Mouse (Mus musculus): ENCODE results near the gene Gm20388. TPM values are rescaled to one million over a fixed set of nuclear protein-coding genes. Genes with fewer than 3 reads are reported as not detected.

Gm20388 gene
- polyA plus RNA-seq, 2 experiments, result 8.5 TPM; not detected in 1

GRCm38 (mm10) chr8:121228892-121229291 is 1318.3 kb downstream of the Gm20388 start:
- no peak for ATAC-seq (ENCODE audit: insufficient read depth)
- DNase-seq (ENCODE audit: low read depth in 3 of 3, low spot score in 3 of 3), result no peak
- Histone ChIP-seq H3K4me3 (ENCODE audit: insufficient read depth in 1 of 2, low read depth in 2 of 2, low read length in 2 of 2) (no peak overlapping the region), H3K4me1 (replicated peaks; ENCODE audit: control insufficient read depth in 2 of 2, insufficient read depth in 2 of 2, low read length in 1 of 2) (no peaks in the 10 kb centered on the region), H3K4me2 (ENCODE audit: low read depth) (no peak overlapping the region), H3K9ac (replicated peaks) (no peak overlapping the region), H3K9me3 (ENCODE audit: control insufficient read depth, low read length) (no peaks in the 10 kb centered on the region), H3K27me3 (ENCODE audit: control insufficient read depth, insufficient read depth, low read length) (no peaks in the 10 kb centered on the region), H3K36me3 (replicated peaks; ENCODE audit: control insufficient read depth, insufficient read depth, low read depth) (no peaks in the 10 kb centered on the region), H3K27ac (no peak overlapping the region)
- TF ChIP-seq EP300 (IDR thresholded peaks at IDR 0.05; ENCODE audit: low read depth) (no peak), CTCF (IDR thresholded peaks at IDR 0.05; ENCODE audit: low read depth) (peak; percentile 66)
- WGBS (ENCODE audit: insufficient replicate concordance), result 43% methylated on average over 3 of the region's 3 CpGs

DNA sequence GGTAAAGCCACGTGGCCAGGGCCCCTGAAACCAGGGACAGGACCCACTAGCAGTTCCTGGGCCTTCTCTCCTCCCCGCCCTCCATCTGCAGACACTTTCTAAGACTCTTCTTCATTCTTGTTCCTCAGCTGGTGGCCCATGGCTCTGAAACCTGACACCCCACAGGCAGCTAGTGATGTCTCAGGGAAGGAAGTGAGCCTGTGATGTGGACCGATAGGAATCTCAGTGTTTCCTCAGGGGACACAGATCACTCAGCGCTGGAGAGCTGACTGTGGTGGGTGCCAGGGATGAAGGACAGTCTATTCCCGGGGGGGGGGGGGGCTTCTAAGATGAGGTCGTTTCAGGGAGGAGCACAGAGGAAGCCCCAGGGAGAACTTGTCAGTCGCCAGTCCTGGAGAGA is 1318.9 kb downstream of the Gm20388 start:
- ATAC-seq (ENCODE audit: insufficient read depth) (no peak), DNase-seq (ENCODE audit: low read depth in 3 of 3, low spot score in 3 of 3) (no peak)
- H3K36me3 ChIP-seq (replicated peaks; ENCODE audit: control insufficient read depth, insufficient read depth, low read depth), result no peaks in the 10 kb centered on the region
- TF ChIP-seq CTCF (IDR thresholded peaks at IDR 0.05; ENCODE audit: low read depth), result no peak
- TF ChIP-seq EP300 (IDR thresholded peaks at IDR 0.05; ENCODE audit: low read depth), result no peak
- H3K4me3 ChIP-seq (ENCODE audit: insufficient read depth in 1 of 2, low read depth in 2 of 2, low read length in 2 of 2), result no peak overlapping the region
- H3K27ac ChIP-seq, result no peak overlapping the region
- no peaks in the 10 kb centered on the region for H3K4me1 ChIP-seq (replicated peaks; ENCODE audit: control insufficient read depth in 2 of 2, insufficient read depth in 2 of 2, low read length in 1 of 2)
- H3K9me3 ChIP-seq (ENCODE audit: control insufficient read depth, low read length), result no peaks in the 10 kb centered on the region
- no peaks in the 10 kb centered on the region for H3K27me3 ChIP-seq (ENCODE audit: control insufficient read depth, insufficient read depth, low read length)
- WGBS (ENCODE audit: insufficient replicate concordance), result 13% methylated on average over 7 of the region's 7 CpGs
- H3K9ac ChIP-seq (replicated peaks), result no peak overlapping the region
- no peak overlapping the region for H3K4me2 ChIP-seq (ENCODE audit: low read depth)

DNA sequence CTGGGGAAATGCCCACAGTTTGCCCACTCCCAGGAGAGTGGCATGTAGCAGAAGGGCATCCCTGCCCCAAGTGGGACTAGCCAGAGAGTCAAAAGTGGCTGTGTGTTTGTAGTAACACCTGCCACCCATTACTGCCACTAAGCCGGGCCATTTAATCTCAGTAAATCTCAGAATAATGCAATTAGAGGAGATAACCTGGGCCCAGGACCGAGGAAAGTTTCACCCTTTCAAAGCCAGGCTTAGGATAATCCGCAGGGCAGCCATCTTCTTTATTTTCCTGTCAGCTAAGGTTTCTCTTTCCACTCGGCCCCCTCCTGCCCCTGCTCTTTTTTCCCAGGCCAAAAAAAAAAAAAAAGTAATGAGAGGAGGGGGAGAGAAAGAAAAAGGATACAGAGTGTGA is 1322.6 kb downstream of the Gm20388 start:
- Histone ChIP-seq H3K4me3 (ENCODE audit: insufficient read depth in 1 of 2, low read depth in 2 of 2, low read length in 2 of 2) (no peak overlapping the region), H3K36me3 (replicated peaks; ENCODE audit: control insufficient read depth, insufficient read depth, low read depth) (no peaks in the 10 kb centered on the region), H3K4me2 (ENCODE audit: low read depth) (no peak overlapping the region), H3K9ac (replicated peaks) (no peak overlapping the region), H3K27ac (no peak overlapping the region), H3K9me3 (ENCODE audit: control insufficient read depth, low read length) (no peaks in the 10 kb centered on the region), H3K27me3 (ENCODE audit: control insufficient read depth, insufficient read depth, low read length) (no peaks in the 10 kb centered on the region), H3K4me1 (replicated peaks; ENCODE audit: control insufficient read depth in 2 of 2, insufficient read depth in 2 of 2, low read length in 1 of 2) (no peaks in the 10 kb centered on the region)
- 35% methylated on average over 4 of the region's 4 CpGs for WGBS (ENCODE audit: insufficient replicate concordance)
- ATAC-seq (ENCODE audit: insufficient read depth), result no peak
- DNase-seq (ENCODE audit: low read depth in 3 of 3, low spot score in 3 of 3), result no peak
- no peak for TF ChIP-seq CTCF (IDR thresholded peaks at IDR 0.05; ENCODE audit: low read depth)

DNA sequence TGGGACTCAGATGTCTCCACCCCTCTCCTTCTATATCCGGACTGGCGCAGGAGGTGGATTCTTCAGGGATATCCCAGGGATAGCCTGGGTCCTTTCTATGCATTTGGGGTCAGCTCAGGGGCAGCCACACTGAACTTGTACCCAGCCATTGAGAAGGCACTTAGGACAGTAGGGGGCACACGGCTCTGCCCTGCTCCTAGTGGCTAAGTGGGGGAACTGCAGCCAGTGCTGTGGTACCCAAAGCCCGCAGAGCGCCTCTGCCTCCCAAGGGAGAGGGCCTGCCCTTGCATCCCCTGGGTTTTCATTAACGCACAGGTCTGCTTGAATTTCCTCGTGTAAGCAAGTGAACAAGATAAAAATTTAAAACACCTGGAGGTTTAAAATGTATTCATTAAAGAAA is 1324.3 kb downstream of the Gm20388 start:
- Histone ChIP-seq H3K27ac (no peak overlapping the region), H3K27me3 (ENCODE audit: control insufficient read depth, insufficient read depth, low read length) (no peaks in the 10 kb centered on the region), H3K9ac (replicated peaks) (no peak overlapping the region), H3K4me3 (ENCODE audit: insufficient read depth in 1 of 2, low read depth in 2 of 2, low read length in 2 of 2) (no peak overlapping the region), H3K4me2 (ENCODE audit: low read depth) (no peak overlapping the region), H3K36me3 (replicated peaks; ENCODE audit: control insufficient read depth, insufficient read depth, low read depth) (no peaks in the 10 kb centered on the region), H3K4me1 (replicated peaks; ENCODE audit: control insufficient read depth in 2 of 2, insufficient read depth in 2 of 2, low read length in 1 of 2) (no peaks in the 10 kb centered on the region), H3K9me3 (ENCODE audit: control insufficient read depth, low read length) (no peaks in the 10 kb centered on the region)
- TF ChIP-seq CTCF (IDR thresholded peaks at IDR 0.05; ENCODE audit: low read depth), result peak; percentile 87
- TF ChIP-seq EP300 (IDR thresholded peaks at IDR 0.05; ENCODE audit: low read depth), result no peak
- DNase-seq (ENCODE audit: low read depth in 3 of 3, low spot score in 3 of 3) (no peak), ATAC-seq (ENCODE audit: insufficient read depth) (no peak)
- 49% methylated on average over 7 of the region's 7 CpGs for WGBS (ENCODE audit: insufficient replicate concordance)

DNA sequence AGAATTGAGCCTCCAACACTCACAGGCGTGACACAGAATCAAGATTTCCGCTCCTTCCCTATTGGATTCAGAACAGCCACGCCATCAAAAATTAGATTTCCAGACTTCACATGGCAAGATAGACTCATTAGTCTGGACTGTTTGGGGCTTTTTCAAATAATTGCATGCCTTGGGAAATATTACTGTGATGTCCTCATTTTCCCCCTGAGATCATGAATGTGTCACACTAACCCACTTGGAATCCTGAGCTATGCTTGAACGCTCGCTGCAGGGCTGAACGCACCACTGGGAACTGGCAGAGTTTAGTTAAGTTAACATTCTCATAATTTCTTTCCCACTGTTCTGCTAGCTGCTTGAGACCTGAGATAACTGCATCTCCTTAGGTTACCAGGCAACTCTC is 1329.0 kb downstream of the Gm20388 start:
- H3K4me1 ChIP-seq (replicated peaks; ENCODE audit: control insufficient read depth in 2 of 2, insufficient read depth in 2 of 2, low read length in 1 of 2), result peaks cover 0 to 2% of the 10 kb centered on the region in 2 experiments; a peak in 1 of 4 replicates
- no peak overlapping the region for H3K27ac ChIP-seq
- ATAC-seq (ENCODE audit: insufficient read depth) (no peak), DNase-seq (ENCODE audit: low read depth in 3 of 3, low spot score in 3 of 3) (no peak)
- H3K27me3 ChIP-seq (ENCODE audit: control insufficient read depth, insufficient read depth, low read length), result no peaks in the 10 kb centered on the region
- 66% methylated on average over 6 of the region's 6 CpGs for WGBS (ENCODE audit: insufficient replicate concordance)
- H3K36me3 ChIP-seq (replicated peaks; ENCODE audit: control insufficient read depth, insufficient read depth, low read depth), result no peaks in the 10 kb centered on the region
- no peak overlapping the region for H3K4me2 ChIP-seq (ENCODE audit: low read depth)
- no peak overlapping the region for H3K4me3 ChIP-seq (ENCODE audit: insufficient read depth in 1 of 2, low read depth in 2 of 2, low read length in 2 of 2)
- no peak overlapping the region for H3K9ac ChIP-seq (replicated peaks)
- TF ChIP-seq EP300 (IDR thresholded peaks at IDR 0.05; ENCODE audit: low read depth), result no peak
- TF ChIP-seq CTCF (IDR thresholded peaks at IDR 0.05; ENCODE audit: low read depth), result no peak
- no peaks in the 10 kb centered on the region for H3K9me3 ChIP-seq (ENCODE audit: control insufficient read depth, low read length)

Measured in liver, embryonic 14.5 days (tissue).